ENCODE assay signal across 16 mouse cellular contexts in the genomic region with DNA sequence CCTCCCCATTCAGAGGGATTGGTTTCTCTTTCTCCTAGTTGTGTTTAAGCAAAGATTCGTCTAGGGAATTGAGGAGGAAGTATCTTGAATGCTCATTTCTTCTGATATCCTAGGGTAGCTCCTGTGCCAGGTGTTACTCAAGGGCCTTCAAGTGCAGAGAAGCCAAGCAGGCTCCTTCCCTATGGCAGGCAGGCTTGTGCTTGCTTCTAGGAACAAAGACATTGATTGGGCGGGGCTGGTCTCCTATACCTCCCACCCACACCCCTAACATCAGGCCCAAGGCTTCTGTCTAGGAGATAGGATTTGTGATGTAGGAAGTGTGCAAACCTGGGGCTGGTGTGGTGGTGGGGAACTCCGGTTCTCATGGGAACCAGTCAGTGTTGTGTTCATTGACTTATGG. TPM values are rescaled to one million over a fixed set of nuclear protein-coding genes. Genes with fewer than 3 reads are reported as not detected.
DNase-seq lines count a peak whose midpoint lies in the region; ATAC-seq and TF ChIP-seq lines count a peak whose summit lies in the region.
"Had no signal": no experiment of that assay in that cellular context is flagged by ENCODE, and none has a peak within 500 bp of the region (broad histone marks: within the 10 kb centered on the region; RNA-seq: fewer than 3 reads in every experiment).

No protein-coding gene starts in this region.

- H3K9me3 ChIP-seq in lung, embryonic 15.5 days = no peaks in the 10 kb centered on the region
- H3K9me3 ChIP-seq: liver, embryonic 13.5 days had no signal

- TF ChIP-seq CTCF in lung, adult 2 months (IDR thresholded peaks at IDR 0.05; ENCODE audit: insufficient read depth, low read length) = no peak

- 82% methylated on average over 3 of the region's 3 CpGs for whole genome bisulfite sequencing in lung, embryonic 15.5 days
- 68% methylated on average over 3 of the region's 3 CpGs for WGBS in lung, adult 2 months
- 32% methylated on average over 3 of the region's 3 CpGs for WGBS in macrophage (ENCODE audit: missing documents)

- H3K27me3 ChIP-seq in lung, embryonic 15.5 days = no peaks in the 10 kb centered on the region
- H3K27me3 ChIP-seq: liver, embryonic 13.5 days had no signal

- H3K4me2 ChIP-seq in lung, embryonic 15.5 days = peak overlapping the region; percentile 18

- H3K36me3 ChIP-seq in lung, embryonic 15.5 days = peaks cover 11% of the 10 kb centered on the region; the same call in 1 of the 2 replicates
- peaks cover 17% of the 10 kb centered on the region for H3K36me3 ChIP-seq in macrophage (ENCODE audit: inconsistent target)

- H3K9ac ChIP-seq in lung, embryonic 15.5 days = no peak overlapping the region
- H3K9ac ChIP-seq: liver, embryonic 13.5 days had no signal

- H3K4me3 ChIP-seq in lung, embryonic 15.5 days = peak overlapping the region; percentile 3; the same call in 1 of the 2 replicates
- H3K4me3 ChIP-seq in lung, adult 2 months (replicated peaks; ENCODE audit: extremely low read depth, low read depth, low read length) = no peak overlapping the region
- peak overlapping the region; percentile 26 for H3K4me3 ChIP-seq in macrophage (ENCODE audit: inconsistent target)
- H3K4me3 ChIP-seq: left cerebral cortex, adult 2 months had no signal

- peaks cover 12% of the 10 kb centered on the region for H3K4me1 ChIP-seq in lung, embryonic 15.5 days
- peaks cover 4% of the 10 kb centered on the region for H3K4me1 ChIP-seq in lung, adult 2 months (ENCODE audit: control insufficient read depth, insufficient read depth, low read length)

- no peak for DNase-seq in lung, adult 2 months
- peak; percentile 20 for DNase-seq in R1 (ENCODE audit: low read depth, low spot score)
- no peak for DNase-seq in embryo, embryonic 10.5 days (ENCODE audit: low spot score)
- no peak for DNase-seq in spleen, postnatal 36 days (ENCODE audit: low spot score in 2 of 2)
- DNase-seq in gastrocnemius, postnatal 14 days = no peak
- DNase-seq: cerebellum, postnatal 36 days; kidney, postnatal 4 days; liver, embryonic 13.5 days; right cerebral cortex, postnatal 4 days; thymus, adult 18-20 months had no signal

- H3K27ac ChIP-seq in lung, embryonic 15.5 days = no peak overlapping the region
- peak overlapping the region; percentile 94 for H3K27ac ChIP-seq in macrophage
- H3K27ac ChIP-seq: hindbrain, postnatal 0 days; left cerebral cortex, adult 2 months; liver, embryonic 13.5 days had no signal

- no peak for TF ChIP-seq POLR2A in lung, adult 2 months (IDR thresholded peaks at IDR 0.05; ENCODE audit: borderline replicate concordance, extremely low read depth, low read depth, low read length)

- ATAC-seq in lung, embryonic 15.5 days (ENCODE audit: borderline replicate concordance, extremely low read depth, low FRiP score, low TSS enrichment) = no peak
- peak; percentile 12 for ATAC-seq in granulocyte monocyte progenitor cell, adult 5-6 weeks (replicated peaks; ENCODE audit: poor library complexity, severe bottlenecking)
- ATAC-seq: activated CD4-positive, CD25-positive, alpha-beta regulatory T cell, adult 4 months; hindbrain, postnatal 0 days had no signal

- intact Hi-C loops in gastrocnemius, postnatal 14 days (cut with DNase I; ENCODE audit: low total_unique reads) = no loop called here

- peaks cover 30% of the 10 kb centered on the region; the same call in 1 of the 2 replicates for H3K79me2 ChIP-seq in macrophage (ENCODE audit: inconsistent target)

RNA-seq across cellular contexts. Expression of gene Mtg1, which starts 10.4 kb away (rescaled TPM):
- 25.2 and 26.2 TPM in 2 replicates for polyA plus RNA-seq in lung, embryonic 15.5 days (2015; fragmentation: Nextera tagmentation; extraction: Ambion mirVana)
- 14.7 and 18.2 TPM in 2 replicates for polyA plus RNA-seq in lung, adult 2 months (2012; rRNA removed)
- 11.4 and 21.0 TPM in 2 replicates for total RNA-seq in granulocyte monocyte progenitor cell, adult 5-6 weeks (2014; fragmentation: Nextera tagmentation)
- total RNA-seq in granulocyte monocyte progenitor cell, adult 5-6 weeks (2017) = 9.5 and 14.4 TPM in 2 replicates
- 10 to 100 TPM in 19 of 26 experiments, 1 to 10 TPM in 7; 2.3 to 34.5 (median 16.5) TPM for total RNA-seq in macrophage (2018; cell fraction: chromatin; rRNA removed)
- total RNA-seq in macrophage (2018; cell fraction: cytosol; rRNA removed) = 10 to 100 TPM in 5 of 26 experiments, 1 to 10 TPM in 21; 5.8 to 11.4 (median 8.5) TPM
- 10 to 100 TPM in 14 of 26 experiments, 1 to 10 TPM in 12; 2.8 to 23.3 (median 11.4) TPM for total RNA-seq in macrophage (2018; cell fraction: nucleus; rRNA removed)
- polyA plus RNA-seq in macrophage (2018) = 8.3 to 14.7 TPM (median 9.4 TPM) in 3 replicates
- 10 to 100 TPM; 22.9 to 23.6 TPM for total RNA-seq in gastrocnemius, postnatal 14 days (2021)

RNA-seq across cellular contexts. Expression of gene Echs1, which starts 10.7 kb away (rescaled TPM):
- 145 and 147 TPM in 2 replicates for polyA plus RNA-seq in lung, embryonic 15.5 days (2015; fragmentation: Nextera tagmentation; extraction: Ambion mirVana)
- polyA plus RNA-seq in lung, adult 2 months (2012; rRNA removed) = 62.4 and 71.8 TPM in 2 replicates
- 97.4 and 109 TPM in 2 replicates for total RNA-seq in granulocyte monocyte progenitor cell, adult 5-6 weeks (2014; fragmentation: Nextera tagmentation)
- 107 and 150 TPM in 2 replicates for total RNA-seq in granulocyte monocyte progenitor cell, adult 5-6 weeks (2017)
- 10 to 100 TPM in 15 of 26 experiments, 1 to 10 TPM in 11; 1.7 to 60.8 (median 15.1) TPM for total RNA-seq in macrophage (2018; cell fraction: chromatin; rRNA removed)
- total RNA-seq in macrophage (2018; cell fraction: cytosol; rRNA removed) = 10 to 100 TPM; 51.2 to 86.3 (median 69.8) TPM
- total RNA-seq in macrophage (2018; cell fraction: nucleus; rRNA removed) = 10 to 100 TPM in 24 of 26 experiments, 1 to 10 TPM in 2; 9.1 to 65.3 (median 18.1) TPM
- polyA plus RNA-seq in macrophage (2018) = 47.2 to 96.9 TPM (median 73.4 TPM) in 3 replicates
- 100 to 1,000 TPM in 1 of 2 experiments, 10 to 100 TPM in 1; 91.8 to 114 TPM for total RNA-seq in gastrocnemius, postnatal 14 days (2021)

RNA-seq across cellular contexts. Expression of gene Paox, which starts 11.3 kb away (rescaled TPM):
- 21.6 and 22.3 TPM in 2 replicates for polyA plus RNA-seq in lung, embryonic 15.5 days (2015; fragmentation: Nextera tagmentation; extraction: Ambion mirVana)
- 6.7 and 11.2 TPM in 2 replicates for polyA plus RNA-seq in lung, adult 2 months (2012; rRNA removed)
- total RNA-seq in granulocyte monocyte progenitor cell, adult 5-6 weeks (2014; fragmentation: Nextera tagmentation) = 37.9 and 44.7 TPM in 2 replicates
- total RNA-seq in granulocyte monocyte progenitor cell, adult 5-6 weeks (2017) = 26.6 and 38.5 TPM in 2 replicates
- 10 to 100 TPM in 16 of 26 experiments, 1 to 10 TPM in 10; 1.7 to 40.7 (median 15.8) TPM for total RNA-seq in macrophage (2018; cell fraction: chromatin; rRNA removed)
- total RNA-seq in macrophage (2018; cell fraction: cytosol; rRNA removed) = 10 to 100 TPM; 22.2 to 45.6 (median 39.0) TPM
- 10 to 100 TPM in 25 of 26 experiments, 1 to 10 TPM in 1; 9.6 to 58.6 (median 35.6) TPM for total RNA-seq in macrophage (2018; cell fraction: nucleus; rRNA removed)
- 20.7 to 41.5 TPM (median 38.8 TPM) in 3 replicates for polyA plus RNA-seq in macrophage (2018)
- 1 to 10 TPM; 3.7 to 4.7 TPM for total RNA-seq in gastrocnemius, postnatal 14 days (2021)

RNA-seq across cellular contexts. Expression of gene Fuom, which starts 24.7 kb away (rescaled TPM):
- 19.1 and 19.8 TPM in 2 replicates for polyA plus RNA-seq in lung, embryonic 15.5 days (2015; fragmentation: Nextera tagmentation; extraction: Ambion mirVana)
- polyA plus RNA-seq in lung, adult 2 months (2012; rRNA removed) = 20.4 and 27.3 TPM in 2 replicates
- total RNA-seq in granulocyte monocyte progenitor cell, adult 5-6 weeks (2014; fragmentation: Nextera tagmentation) = 4.3 and 13.6 TPM in 2 replicates
- total RNA-seq in granulocyte monocyte progenitor cell, adult 5-6 weeks (2017) = 2.5 and 12.9 TPM in 2 replicates
- 10 to 100 TPM in 5 of 26 experiments, 1 to 10 TPM in 19, under 1 TPM in 1, not detected in 1; 0.37 to 15.1 (median 6.4) TPM for total RNA-seq in macrophage (2018; cell fraction: chromatin; rRNA removed)
- total RNA-seq in macrophage (2018; cell fraction: cytosol; rRNA removed) = 10 to 100 TPM in 4 of 26 experiments, 1 to 10 TPM in 22; 5.7 to 10.6 (median 8.4) TPM
- 1 to 10 TPM; 1.6 to 8.8 (median 3.9) TPM for total RNA-seq in macrophage (2018; cell fraction: nucleus; rRNA removed)
- 7.9 to 11.8 TPM (median 11.6 TPM) in 3 replicates for polyA plus RNA-seq in macrophage (2018)
- 10 to 100 TPM; 33.6 to 43.7 TPM for total RNA-seq in gastrocnemius, postnatal 14 days (2021)

RNA-seq across cellular contexts. Expression of gene Sprn, which starts 27.7 kb away (rescaled TPM):
- 0.11 and 0.27 TPM in 2 replicates for polyA plus RNA-seq in lung, embryonic 15.5 days (2015; fragmentation: Nextera tagmentation; extraction: Ambion mirVana)
- polyA plus RNA-seq in lung, adult 2 months (2012; rRNA removed) = 0.25 and 0.27 TPM in 2 replicates
- not detected in 2 replicates for total RNA-seq in granulocyte monocyte progenitor cell, adult 5-6 weeks (2014; fragmentation: Nextera tagmentation)
- not detected in 2 replicates for total RNA-seq in granulocyte monocyte progenitor cell, adult 5-6 weeks (2017)
- not detected for total RNA-seq in macrophage (2018; cell fraction: chromatin; rRNA removed)
- total RNA-seq in macrophage (2018; cell fraction: cytosol; rRNA removed) = not detected
- not detected for total RNA-seq in macrophage (2018; cell fraction: nucleus; rRNA removed)
- not detected in 3 replicates for polyA plus RNA-seq in macrophage (2018)
- total RNA-seq in gastrocnemius, postnatal 14 days (2021) = under 1 TPM; 0.23 to 0.47 TPM
- polyA plus RNA-seq: activated CD4-positive, CD25-positive, alpha-beta regulatory T cell, adult 4 months had no signal
